Mouse (Mus musculus) lung, embryonic 16.5 days (tissue): Measurements from ENCODE around the gene Abl1. TPM values are rescaled to one million over a fixed set of nuclear protein-coding genes. Genes with fewer than 3 reads are reported as not detected.
A peak's percentile ranks its signal among the peaks of the same experiment; 100 is the strongest.

Experiments
- ATAC-seq: fragments of 200-750 bp; cut with Nextera tagmentation; 2 replicates; pipeline ENCODE4 v1.8.0; 2017; ENCODE audit warnings: low read depth, mild to moderate bottlenecking, moderate library complexity
- H3K27ac ChIP-seq: fragments of 300-500 bp; sonication (generic); 2 replicates; pipeline ENCODE4 v1.5.1; 2014; ENCODE audit warnings: mild to moderate bottlenecking, control low read depth, low read length
- H3K27me3 ChIP-seq: fragments of 300-500 bp; sonication (generic); 2 replicates; pipeline ENCODE4 v1.6.1; 2014; ENCODE audit warnings: low read depth, low read length, mixed read lengths; ENCODE audit not compliant: control insufficient read depth, insufficient read depth
- H3K36me3 ChIP-seq: fragments of 300-500 bp; sonication (generic); 2 replicates; pipeline ENCODE4 v1.6.1; 2014; ENCODE audit warnings: low read length; ENCODE audit not compliant: control insufficient read depth, insufficient read depth
- H3K4me1 ChIP-seq: fragments of 300-500 bp; sonication (generic); replicated peaks from 2 replicates; pipeline ENCODE4 v1.6.1; 2014; ENCODE audit warnings: low read length, mixed read lengths; ENCODE audit not compliant: control insufficient read depth, insufficient read depth
- H3K4me2 ChIP-seq: fragments of 300-500 bp; sonication (generic); 2 replicates; pipeline ENCODE4 v1.6.1; 2014; ENCODE audit warnings: low read depth, low read length, control low read depth
- H3K4me3 ChIP-seq: fragments of 300-500 bp; sonication (generic); 2 replicates; pipeline ENCODE4 v1.5.1; 2014; ENCODE audit warnings: mild to moderate bottlenecking, low read length, control low read depth
- H3K9ac ChIP-seq: fragments of 300-500 bp; sonication (generic); 2 replicates; pipeline ENCODE4 v1.6.1; 2014; ENCODE audit warnings: low read length, control low read depth
- H3K9me3 ChIP-seq: fragments of 300-500 bp; sonication (generic); 2 replicates; pipeline ENCODE4 v1.6.1; 2016; ENCODE audit warnings: low read length; ENCODE audit not compliant: control insufficient read depth
- WGBS: fragments of 180-500 bp; shearing (Covaris S2); extraction: QIAGEN DNeasy Blood & Tissue Kit; methylation state at CpG from one replicate; pipeline ENCODE4 v1.1.7; 2014; 5-methylcytosine and 5-hydroxymethylcytosine counted together
- polyA plus RNA-seq: library from polyadenylated mRNA; unstranded; fragments of >200 nt; fragmentation: Nextera tagmentation; extraction: Ambion mirVana; gene quantifications from 2 replicates; pipeline ENCODE4 v1.2.1, GENCODE M21; 2015

Gene Abl1
- polyA plus RNA-seq, 1 experiment from 2014 or later = 37.6 TPM

DNA sequence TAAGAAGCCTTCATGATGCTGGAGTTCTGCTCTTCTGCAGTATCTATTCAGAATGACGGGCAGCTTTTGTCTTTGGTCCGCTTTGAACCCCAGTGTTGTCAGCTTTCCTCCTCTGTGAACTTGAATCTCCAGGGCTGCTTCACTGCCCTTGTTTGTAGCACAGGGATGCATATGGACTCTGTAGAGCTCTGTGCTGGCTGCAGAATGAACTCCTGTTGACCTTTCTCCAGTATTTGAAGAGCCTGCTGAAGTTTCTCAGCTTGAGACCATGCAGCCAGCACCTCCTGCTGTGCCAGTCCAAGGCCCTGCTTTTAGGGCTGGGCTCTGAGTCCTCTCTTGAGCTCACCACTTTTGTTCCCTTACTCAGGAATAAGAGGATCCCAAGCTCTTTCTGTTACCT is 74.7 kb downstream of the Abl1 start:
- Histone ChIP-seq H3K4me2 (peak overlapping the region; percentile 28), H3K27ac (peak overlapping the region; percentile 36), H3K9ac (peak overlapping the region; percentile 43), H3K27me3 (no peaks in the 10 kb centered on the region), H3K9me3 (no peaks in the 10 kb centered on the region), H3K36me3 (no peaks in the 10 kb centered on the region), H3K4me1 (peaks cover 57% of the 10 kb centered on the region), H3K4me3 (no peak overlapping the region)
- no peak for ATAC-seq
- WGBS = 30% methylated on average over 2 of the region's 2 CpGs

DNA sequence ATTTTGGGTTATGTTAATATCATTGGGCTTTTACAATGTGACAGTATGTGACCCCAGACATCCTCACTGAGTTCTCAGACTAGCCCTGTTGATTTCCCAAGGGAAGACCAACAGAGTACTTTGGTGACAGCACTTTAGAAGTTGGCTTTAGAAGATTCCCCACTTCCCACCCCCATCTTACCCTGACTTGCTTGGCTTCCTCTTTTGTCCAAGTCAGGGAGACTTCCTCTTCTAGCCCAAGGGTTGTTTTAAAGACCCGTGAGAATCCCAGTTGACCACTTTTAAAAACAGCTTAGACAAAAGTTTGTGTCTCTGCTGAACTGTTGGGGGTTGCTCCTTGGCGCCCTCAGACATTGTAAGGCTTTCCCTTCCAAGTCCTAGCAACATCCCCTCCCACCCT is 75.1 kb downstream of the Abl1 start:
- H3K4me1 ChIP-seq = peaks cover 61% of the 10 kb centered on the region
- peak overlapping the region; percentile 43 for H3K9ac ChIP-seq
- no peak overlapping the region for H3K4me3 ChIP-seq

DNA sequence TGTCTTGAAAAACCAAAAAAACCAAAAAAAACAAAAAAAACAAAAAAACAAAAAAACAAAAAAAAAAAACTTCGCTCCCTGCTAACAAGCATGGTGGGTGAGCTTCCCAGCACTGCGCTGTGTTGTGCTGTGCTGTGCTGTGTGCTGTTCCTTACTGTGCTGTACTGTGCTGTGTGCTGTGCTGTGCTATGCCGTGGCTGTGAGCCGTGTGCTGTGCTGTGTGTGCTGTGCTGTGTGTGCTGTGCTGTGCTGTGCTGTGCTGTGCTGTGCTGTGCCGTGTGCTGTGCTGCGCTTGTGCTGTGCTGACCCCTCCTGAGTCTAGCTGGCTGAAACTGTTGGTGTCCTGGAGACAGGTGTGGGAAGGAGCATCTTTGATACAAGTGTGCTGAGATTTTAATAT is 78.9 kb downstream of the Abl1 start:
- WGBS = 87% methylated on average over 6 of the region's 6 CpGs
- peaks cover 87% of the 10 kb centered on the region for H3K4me1 ChIP-seq
- ATAC-seq = no peak
- no peak overlapping the region for H3K4me3 ChIP-seq
- no peaks in the 10 kb centered on the region for H3K36me3 ChIP-seq
- H3K4me2 ChIP-seq = no peak overlapping the region
- no peak overlapping the region for H3K9ac ChIP-seq
- H3K27me3 ChIP-seq = no peaks in the 10 kb centered on the region
- H3K9me3 ChIP-seq = no peaks in the 10 kb centered on the region
- H3K27ac ChIP-seq = peak overlapping the region; percentile 54; the same call in 1 of the 2 replicates

More for the DNA sequence above, 75.1 kb downstream of the Abl1 start:
- no peaks in the 10 kb centered on the region for H3K9me3 ChIP-seq
- H3K36me3 ChIP-seq = no peaks in the 10 kb centered on the region
- no peaks in the 10 kb centered on the region for H3K27me3 ChIP-seq
- no peak for ATAC-seq
- peak overlapping the region; percentile 28 for H3K4me2 ChIP-seq
- WGBS = 25% methylated on average over 2 of the region's 2 CpGs
- peak overlapping the region; percentile 36 for H3K27ac ChIP-seq

DNA sequence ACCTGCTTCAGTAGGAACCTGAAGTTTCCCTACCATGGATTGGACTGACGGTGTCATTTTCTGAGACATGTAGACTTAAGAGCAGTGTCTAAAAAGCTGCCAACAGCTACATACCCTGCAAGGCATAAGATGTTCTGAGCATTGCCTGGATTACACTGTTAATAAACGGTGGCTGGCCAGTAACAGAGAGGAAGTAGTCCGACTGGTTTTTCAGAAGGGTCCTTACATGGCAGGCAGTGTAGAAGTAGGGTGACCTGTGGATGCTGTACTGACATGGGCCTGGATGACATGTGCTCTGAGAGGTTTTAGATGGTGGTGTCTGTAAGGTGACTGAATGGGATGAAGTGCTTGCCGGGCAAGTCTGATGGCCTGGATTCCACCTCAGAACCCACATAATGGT is 79.6 kb downstream of the Abl1 start:
- Histone ChIP-seq H3K27ac (peak overlapping the region; percentile 54), H3K4me2 (no peak overlapping the region), H3K4me1 (peaks cover 85% of the 10 kb centered on the region), H3K9me3 (no peaks in the 10 kb centered on the region), H3K36me3 (no peaks in the 10 kb centered on the region), H3K4me3 (no peak overlapping the region), H3K9ac (0 out of 2 replicates have a peak overlapping the region, but pooled peaks have one; percentile 22), H3K27me3 (no peaks in the 10 kb centered on the region)
- ATAC-seq = peak; percentile 15; the same call in 1 of the 2 replicates
- 44% methylated on average over 4 of the region's 4 CpGs for WGBS

DNA sequence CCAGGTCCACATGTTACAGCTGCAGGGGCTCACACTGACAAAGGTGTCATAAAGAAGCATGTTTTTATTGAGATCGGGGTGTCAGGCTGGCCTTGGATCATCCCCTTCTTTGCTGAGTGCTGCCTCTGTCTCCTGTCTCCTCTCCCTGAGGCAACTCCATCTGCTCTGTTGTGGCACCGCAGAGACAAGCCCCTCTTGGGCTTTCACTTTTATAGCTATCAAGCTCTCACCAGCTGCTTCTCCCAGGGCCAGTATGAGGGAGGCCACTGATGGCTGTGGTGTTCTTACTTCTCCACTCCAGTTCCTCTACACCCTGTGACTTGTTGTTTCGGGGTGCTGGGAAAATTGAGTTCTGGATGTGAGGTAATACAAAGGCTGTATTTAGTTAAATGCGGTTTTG is 80.9 kb downstream of the Abl1 start:
- peak overlapping the region; percentile 48 for H3K4me2 ChIP-seq
- H3K4me1 ChIP-seq = peaks cover 73% of the 10 kb centered on the region
- peak overlapping the region; percentile 85 for H3K27ac ChIP-seq
- no peaks in the 10 kb centered on the region for H3K9me3 ChIP-seq
- H3K4me3 ChIP-seq = peak overlapping the region; percentile 18
- H3K27me3 ChIP-seq = no peaks in the 10 kb centered on the region
- no peaks in the 10 kb centered on the region for H3K36me3 ChIP-seq
- ATAC-seq = no peak
- H3K9ac ChIP-seq = peak overlapping the region; percentile 54
- WGBS = 19% methylated on average over 4 of the region's 4 CpGs

DNA sequence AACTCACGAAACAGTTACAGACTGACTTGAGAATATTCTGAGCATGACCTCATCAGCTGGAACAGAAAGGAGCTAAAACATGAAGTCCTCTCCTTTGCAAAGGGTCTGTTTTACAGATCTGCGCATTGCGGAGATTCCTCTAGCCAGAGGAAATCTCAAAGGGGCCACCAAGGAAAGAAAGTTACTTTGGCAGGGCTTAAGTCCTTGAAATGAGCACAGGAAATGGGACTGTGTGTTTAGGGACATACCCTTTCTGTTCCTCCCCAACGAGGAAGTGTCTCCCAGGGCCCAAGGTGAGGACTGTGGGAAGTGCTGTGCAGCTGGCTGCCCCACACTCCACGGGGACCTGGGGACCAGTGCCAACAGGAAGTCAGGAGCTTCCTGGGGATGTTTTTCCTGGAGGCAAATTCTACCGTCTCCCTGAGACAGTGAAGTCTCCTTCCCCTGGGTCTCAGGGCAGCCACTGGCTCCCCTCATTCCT is 81.5 kb downstream of the Abl1 start:
- peak overlapping the region; percentile 48 for H3K4me2 ChIP-seq
- peaks cover 73% of the 10 kb centered on the region for H3K4me1 ChIP-seq
- H3K27me3 ChIP-seq = no peaks in the 10 kb centered on the region
- peak overlapping the region; percentile 18 for H3K4me3 ChIP-seq
- H3K9me3 ChIP-seq = no peaks in the 10 kb centered on the region
- H3K27ac ChIP-seq = peak overlapping the region; percentile 85
- H3K36me3 ChIP-seq = no peaks in the 10 kb centered on the region
- WGBS = 5% methylated on average over 6 of the region's 6 CpGs
- ATAC-seq = peak; percentile 42
- H3K9ac ChIP-seq = peak overlapping the region; percentile 54

DNA sequence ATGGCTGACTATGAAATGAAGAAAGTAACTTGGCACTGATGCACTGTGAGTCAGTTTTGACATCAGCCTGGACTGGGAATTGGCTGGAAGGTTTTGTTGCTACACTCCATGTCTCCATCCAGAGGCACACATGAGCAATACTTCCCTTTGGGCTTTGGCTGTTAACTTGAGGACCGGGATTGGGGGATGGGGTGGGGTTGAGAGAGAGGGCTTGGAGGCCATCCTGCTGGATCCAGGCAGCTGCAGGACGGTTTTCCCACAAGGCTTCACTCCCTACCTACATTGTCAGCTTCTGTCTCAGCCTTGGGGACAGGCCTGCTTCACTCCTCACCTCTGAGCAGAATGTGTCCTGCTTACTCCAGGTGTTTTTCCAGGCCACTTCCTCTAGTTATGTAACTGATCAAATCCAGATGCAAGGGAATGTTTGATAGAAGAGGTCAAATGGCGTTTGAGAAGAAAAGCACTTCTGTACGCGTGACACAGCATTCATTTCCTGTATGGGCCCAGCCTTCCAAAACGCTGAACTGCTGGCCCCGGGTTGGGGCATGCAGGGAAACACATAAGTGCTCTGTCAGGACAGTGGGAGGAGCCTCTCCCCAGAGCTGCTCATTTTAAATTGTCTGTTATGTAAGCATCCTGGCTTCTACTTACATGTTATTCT is 82.7 kb downstream of the Abl1 start:
- WGBS = 4% methylated on average over 7 of the region's 7 CpGs
- ATAC-seq = peak; percentile 90
- Histone ChIP-seq H3K9me3 (no peaks in the 10 kb centered on the region), H3K9ac (no peak overlapping the region; the same call in 1 of the 2 replicates), H3K27ac (peak overlapping the region; percentile 85), H3K36me3 (no peaks in the 10 kb centered on the region; the same call in 1 of the 2 replicates), H3K4me3 (no peak overlapping the region; the same call in 1 of the 2 replicates), H3K4me2 (peak overlapping the region; percentile 37), H3K27me3 (no peaks in the 10 kb centered on the region), H3K4me1 (peaks cover 62% of the 10 kb centered on the region)

DNA sequence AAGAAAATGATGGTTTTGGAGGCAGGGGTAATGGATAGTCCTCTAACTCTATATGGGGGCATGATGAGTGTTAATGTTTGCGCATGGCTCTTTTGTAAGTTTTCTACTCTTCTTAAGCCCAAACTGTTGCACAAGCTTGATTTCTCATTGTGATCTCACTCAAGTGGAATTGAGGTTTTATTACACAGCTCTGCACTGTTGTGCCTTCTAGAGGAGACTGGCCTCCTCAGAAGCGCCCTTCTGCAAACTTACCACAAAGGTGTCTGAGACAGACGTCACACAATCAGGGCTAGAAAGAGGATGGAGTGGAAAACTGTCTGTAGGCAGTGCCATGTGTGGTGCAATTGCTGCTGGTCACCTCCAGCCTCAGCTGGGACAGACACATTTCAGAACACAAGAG is 88.3 kb downstream of the Abl1 start:
- H3K4me2 ChIP-seq = no peak overlapping the region
- H3K4me3 ChIP-seq = no peak overlapping the region
- no peak overlapping the region for H3K9ac ChIP-seq
- no peak overlapping the region for H3K27ac ChIP-seq
- no peaks in the 10 kb centered on the region for H3K9me3 ChIP-seq
- peaks cover 10% of the 10 kb centered on the region for H3K4me1 ChIP-seq
- no peaks in the 10 kb centered on the region for H3K27me3 ChIP-seq
- ATAC-seq = no peak
- WGBS = 95% methylated on average over 3 of the region's 3 CpGs
- H3K36me3 ChIP-seq = peaks cover 31% of the 10 kb centered on the region

DNA sequence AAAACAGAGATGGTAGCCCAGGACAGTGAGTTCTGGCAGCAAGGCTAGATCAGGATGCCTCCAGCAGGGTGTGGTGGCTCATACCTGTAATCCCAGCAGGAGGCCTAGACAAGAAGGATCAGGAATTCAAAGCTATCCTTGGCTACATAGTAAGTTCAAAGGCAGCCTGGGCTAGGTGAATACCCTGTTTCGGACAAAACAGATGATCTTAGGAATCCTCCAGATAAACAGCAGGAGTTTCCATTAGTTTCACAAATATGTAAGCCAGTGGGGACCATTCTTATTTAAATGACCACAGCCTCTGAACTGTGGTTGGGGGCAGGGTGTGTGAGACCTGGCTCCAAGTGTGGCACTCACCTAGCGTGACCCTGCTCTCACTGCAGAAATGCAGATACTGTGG is 91.1 kb downstream of the Abl1 start:
- Histone ChIP-seq H3K27ac (no peak overlapping the region), H3K27me3 (no peaks in the 10 kb centered on the region), H3K4me1 (no peaks in the 10 kb centered on the region), H3K9me3 (no peaks in the 10 kb centered on the region), H3K4me2 (no peak overlapping the region), H3K36me3 (peaks cover 35% of the 10 kb centered on the region), H3K9ac (no peak overlapping the region), H3K4me3 (no peak overlapping the region)
- ATAC-seq = no peak
- 83% methylated on average over 2 of the region's 2 CpGs for WGBS
